Mouse (Mus musculus): ENCODE results near the gene Txndc16. TPM values are rescaled to one million over a fixed set of nuclear protein-coding genes. Genes with fewer than 3 reads are reported as not detected.

Gene Txndc16
- 7.3 TPM for polyA plus RNA-seq (2014; fragmentation: Illumina TruSeq; extraction: RNeasy Lipid Tissue Mini Kit (QIAGEN cat#74804); ENCODE audit: low read depth, low replicate concordance)

GRCm38 (mm10) chr14:45220090-45220956 is at the start of gene Txndc16:
TSS of gene Txndc16 (minus strand) at chr14:45220328.

GRCm38 (mm10) chr14:45219281-45220089 is 643 bp downstream of the Txndc16 start, which contains the start of gene Gpr137c:
TSS of gene Gpr137c (plus strand) at chr14:45219717.

Other genes with a start within 250 kb of the Txndc16 start
- gene Ptger2, start 232.1 kb downstream of the Txndc16 start, polyA plus RNA-seq (2014; fragmentation: Illumina TruSeq; extraction: RNeasy Lipid Tissue Mini Kit (QIAGEN cat#74804); ENCODE audit: low read depth, low replicate concordance), result 0.93 TPM
- gene Gpr137c, start 611 bp downstream of the Txndc16 start, polyA plus RNA-seq (2014; fragmentation: Illumina TruSeq; extraction: RNeasy Lipid Tissue Mini Kit (QIAGEN cat#74804); ENCODE audit: low read depth, low replicate concordance), result 0.32 TPM
- gene Ero1l, start 98.4 kb upstream of the Txndc16 start, polyA plus RNA-seq (2014; fragmentation: Illumina TruSeq; extraction: RNeasy Lipid Tissue Mini Kit (QIAGEN cat#74804); ENCODE audit: low read depth, low replicate concordance), result 32.1 TPM
- 399 TPM for gene Psmc6, start 109.5 kb upstream of the Txndc16 start, polyA plus RNA-seq (2014; fragmentation: Illumina TruSeq; extraction: RNeasy Lipid Tissue Mini Kit (QIAGEN cat#74804); ENCODE audit: low read depth, low replicate concordance)
- gene Styx, start 130.8 kb upstream of the Txndc16 start, polyA plus RNA-seq (2014; fragmentation: Illumina TruSeq; extraction: RNeasy Lipid Tissue Mini Kit (QIAGEN cat#74804); ENCODE audit: low read depth, low replicate concordance), result 18.7 TPM
- 280 TPM for gene Gnpnat1, start 184.6 kb upstream of the Txndc16 start, polyA plus RNA-seq (2014; fragmentation: Illumina TruSeq; extraction: RNeasy Lipid Tissue Mini Kit (QIAGEN cat#74804); ENCODE audit: low read depth, low replicate concordance)

All from liver, adult 10 weeks (tissue).